Mouse (Mus musculus) heart, postnatal 36 days (tissue): ENCODE measurements at regions not wholly inside any gene's neighbourhood (a gene's known extent, or its start where the extent isn't known, plus 50 kb on each side); places are given as distances from the start of the nearest gene placed in this dataset.

Experiments
- DNase-seq, 2 experiments: peaks; one replicate each; pipeline ENCODE4 v3.0.0; 2021 to 2022
- intact Hi-C: fragments of 180-260 bp; cut with DNase I; formaldehyde crosslinking; loops from one replicate; pipeline ENCODE4 v1.15.1; 2025

DNA sequence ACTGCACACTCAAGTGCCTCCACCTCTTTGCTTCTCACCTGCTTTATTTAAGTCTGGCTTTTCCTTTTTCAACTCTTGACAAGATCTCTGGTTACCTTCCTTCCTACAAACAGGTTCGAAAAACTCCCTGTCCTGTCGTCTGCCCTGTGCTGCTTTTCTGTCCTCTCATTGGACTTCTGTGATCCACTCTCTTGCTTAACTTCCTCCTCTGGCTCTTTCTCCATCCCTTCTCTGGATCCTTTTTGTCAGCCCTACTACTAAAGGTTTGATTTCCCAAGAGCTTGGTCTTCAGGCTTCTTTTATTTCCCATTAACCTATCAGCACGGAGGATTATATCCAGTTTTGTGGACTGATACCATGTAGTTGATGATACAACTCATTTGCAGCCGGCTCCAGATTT lies 149.8 kb downstream of the Satb1 start:
- intact Hi-C loops = no loop called here
- DNase-seq = no peak

- DNase-seq = no peak
- intact Hi-C loops = no loop called here
Measured at GRCm38 (mm10) chr17:51682368-51682767, 150.7 kb downstream of the Satb1 start.

- intact Hi-C loops = no loop called here
- no peak for DNase-seq
Measured at GRCm38 (mm10) chr17:51677451-51677850, 155.6 kb downstream of the Satb1 start.

DNA sequence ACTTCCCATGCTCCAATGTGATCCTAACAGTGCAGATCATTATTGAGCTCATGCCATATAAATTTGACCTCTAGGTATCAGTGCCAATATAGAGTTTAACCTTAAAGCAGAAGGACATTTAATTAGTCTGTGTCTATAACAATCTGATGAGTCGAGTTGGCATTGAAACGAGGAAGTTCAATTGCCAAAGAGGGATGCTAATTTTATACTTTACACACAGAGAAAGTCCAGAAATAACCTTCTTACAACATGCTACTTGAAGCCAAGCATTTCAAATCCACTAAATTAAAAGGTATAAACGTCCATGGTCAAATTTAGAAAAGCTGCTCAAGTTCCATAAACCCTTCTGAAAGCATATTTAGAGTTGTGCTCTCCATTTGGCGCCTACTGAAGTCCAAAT lies 174.7 kb downstream of the Satb1 start:
- DNase-seq = no peak
- intact Hi-C loops = loop anchor here (5.0 kb wide), 1 partner anchor 186 kb away; no protein-coding TSS in a partner anchor

DNA sequence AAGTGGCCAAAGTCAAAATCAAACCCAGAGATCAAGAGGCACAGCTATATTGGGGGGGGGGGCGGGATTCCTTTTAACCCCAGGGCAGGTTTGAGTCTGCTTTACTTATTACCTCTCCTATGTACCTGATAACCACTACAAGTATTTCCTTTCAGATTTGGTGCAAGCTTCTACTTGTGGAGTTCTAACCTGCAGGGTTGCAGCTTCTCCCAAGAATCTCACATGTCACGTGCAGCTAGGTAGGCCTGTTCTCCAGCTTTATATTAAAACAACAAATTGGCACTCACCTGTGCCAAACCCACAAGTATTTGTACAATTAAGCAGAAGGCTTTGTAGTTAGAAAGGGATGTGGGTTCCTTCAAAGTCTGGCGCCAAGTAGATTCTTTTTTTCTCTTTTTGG lies 179.2 kb downstream of the Satb1 start:
- intact Hi-C loops = no loop called here
- no peak for DNase-seq

DNA sequence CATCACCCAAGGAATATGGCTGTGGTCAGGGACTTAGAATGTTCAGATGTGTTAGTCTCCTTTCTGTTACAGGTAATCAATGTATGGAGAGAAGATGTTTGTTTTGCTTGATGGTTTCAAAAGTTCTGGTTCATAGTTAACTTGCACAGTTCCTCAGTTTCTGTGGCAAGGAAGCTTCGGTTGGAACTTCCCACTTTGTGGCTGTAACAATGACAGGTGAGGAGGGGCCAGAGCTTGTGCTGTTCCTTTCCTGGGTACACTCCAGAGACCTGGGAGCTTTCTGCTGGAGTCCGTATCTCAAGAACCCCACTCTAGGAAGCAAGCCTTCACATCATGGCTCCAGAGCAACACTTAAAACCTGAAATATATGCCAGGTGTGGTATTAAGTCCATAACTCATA lies 181.2 kb downstream of the Satb1 start:
- DNase-seq = no peak
- intact Hi-C loops = no loop called here

GRCm38 (mm10) chr17:51649213-51649815 lies 183.8 kb downstream of the Satb1 start:
- intact Hi-C loops = no loop called here
- DNase-seq = no peak

- intact Hi-C loops = no loop called here
- no peak for DNase-seq
Measured at GRCm38 (mm10) chr17:51646416-51646815, 186.7 kb downstream of the Satb1 start.

GRCm38 (mm10) chr17:51645866-51646265 lies 187.2 kb downstream of the Satb1 start:
- intact Hi-C loops = no loop called here
- no peak for DNase-seq

- no peak for DNase-seq
- intact Hi-C loops = no loop called here
Measured at GRCm38 (mm10) chr17:51642682-51643081, 190.4 kb downstream of the Satb1 start.

DNA sequence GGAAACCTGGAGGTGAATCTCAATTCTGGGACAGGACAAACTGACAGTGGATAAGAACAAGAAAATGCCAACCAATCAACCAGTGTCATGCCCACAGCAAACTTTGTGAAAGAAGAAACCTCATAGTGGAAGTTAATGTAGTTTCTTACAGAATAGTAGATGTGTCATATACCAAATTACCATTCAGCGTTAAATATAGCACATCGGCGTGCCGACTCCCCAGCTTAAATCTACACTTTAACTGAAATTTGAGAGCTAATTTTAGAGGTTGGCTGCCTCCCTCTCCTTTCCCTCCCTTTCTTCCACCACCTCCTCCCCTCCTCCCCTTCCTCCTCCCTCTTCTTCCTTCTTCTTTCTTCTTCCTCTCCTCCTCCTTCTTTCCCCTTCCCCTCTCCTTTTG lies 197.2 kb downstream of the Satb1 start:
- intact Hi-C loops = no loop called here
- DNase-seq = no peak

DNA sequence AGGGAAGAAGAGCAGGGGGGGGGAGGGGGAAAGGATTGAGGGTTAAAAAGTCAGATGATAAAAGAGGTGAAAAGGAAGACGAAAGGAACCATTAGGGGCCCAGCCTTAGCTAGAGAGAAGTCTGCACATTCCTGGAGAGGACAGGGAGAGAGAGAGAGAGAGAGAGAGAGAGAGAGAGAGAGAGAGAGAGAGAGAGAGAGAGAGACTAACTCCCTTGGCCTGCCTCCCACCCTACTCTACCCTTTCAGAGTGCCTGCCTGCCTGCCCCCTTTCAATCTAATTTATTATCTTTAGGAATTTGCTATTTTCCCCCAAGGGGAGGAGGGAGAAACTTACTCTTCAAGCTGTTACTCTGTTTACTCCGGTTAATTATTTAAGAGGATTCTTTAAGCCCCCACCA lies 201.5 kb downstream of the Satb1 start:
- DNase-seq = no peak
- intact Hi-C loops = no loop called here

DNA sequence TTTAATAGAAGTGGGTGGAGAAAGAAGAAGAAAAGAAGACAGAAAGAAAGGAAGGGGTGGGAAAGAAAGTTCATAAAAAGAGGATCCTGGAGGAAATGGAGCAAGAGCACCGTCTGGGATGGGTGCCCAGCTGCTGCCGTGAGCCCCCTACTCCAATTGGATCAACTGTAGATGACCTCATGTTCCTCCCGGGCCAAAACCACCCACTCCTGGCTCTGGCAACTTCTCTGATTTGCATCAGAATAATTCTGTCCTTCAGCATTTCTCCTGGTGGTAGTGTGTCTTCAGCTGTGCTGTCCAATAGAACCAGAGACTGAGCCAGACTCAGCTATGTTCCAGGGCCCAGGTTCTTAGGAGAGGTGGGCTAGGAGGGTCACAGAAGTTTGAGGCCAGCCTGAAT lies 212.6 kb downstream of the Satb1 start:
- no peak for DNase-seq
- intact Hi-C loops = no loop called here

DNA sequence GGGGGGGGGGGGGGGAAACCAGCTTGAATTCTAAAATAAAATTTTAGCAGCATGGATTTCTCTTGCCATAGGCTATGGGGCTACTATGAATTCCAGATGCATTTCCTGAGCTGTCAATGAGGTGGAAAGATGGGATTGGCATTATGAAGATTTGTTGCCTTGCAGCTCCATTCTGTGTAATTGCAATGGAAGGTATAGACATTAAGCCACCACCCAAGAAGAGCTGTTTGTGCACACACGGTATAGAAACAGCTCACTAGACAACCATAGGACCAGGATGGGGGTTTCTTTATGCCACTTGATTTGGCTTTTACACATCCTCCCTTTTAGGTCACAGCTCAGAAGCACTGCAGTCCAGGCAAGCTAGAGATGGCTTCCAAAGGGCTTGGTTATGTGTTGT lies 247.8 kb downstream of the Satb1 start:
- intact Hi-C loops = no loop called here
- no peak for DNase-seq

DNA sequence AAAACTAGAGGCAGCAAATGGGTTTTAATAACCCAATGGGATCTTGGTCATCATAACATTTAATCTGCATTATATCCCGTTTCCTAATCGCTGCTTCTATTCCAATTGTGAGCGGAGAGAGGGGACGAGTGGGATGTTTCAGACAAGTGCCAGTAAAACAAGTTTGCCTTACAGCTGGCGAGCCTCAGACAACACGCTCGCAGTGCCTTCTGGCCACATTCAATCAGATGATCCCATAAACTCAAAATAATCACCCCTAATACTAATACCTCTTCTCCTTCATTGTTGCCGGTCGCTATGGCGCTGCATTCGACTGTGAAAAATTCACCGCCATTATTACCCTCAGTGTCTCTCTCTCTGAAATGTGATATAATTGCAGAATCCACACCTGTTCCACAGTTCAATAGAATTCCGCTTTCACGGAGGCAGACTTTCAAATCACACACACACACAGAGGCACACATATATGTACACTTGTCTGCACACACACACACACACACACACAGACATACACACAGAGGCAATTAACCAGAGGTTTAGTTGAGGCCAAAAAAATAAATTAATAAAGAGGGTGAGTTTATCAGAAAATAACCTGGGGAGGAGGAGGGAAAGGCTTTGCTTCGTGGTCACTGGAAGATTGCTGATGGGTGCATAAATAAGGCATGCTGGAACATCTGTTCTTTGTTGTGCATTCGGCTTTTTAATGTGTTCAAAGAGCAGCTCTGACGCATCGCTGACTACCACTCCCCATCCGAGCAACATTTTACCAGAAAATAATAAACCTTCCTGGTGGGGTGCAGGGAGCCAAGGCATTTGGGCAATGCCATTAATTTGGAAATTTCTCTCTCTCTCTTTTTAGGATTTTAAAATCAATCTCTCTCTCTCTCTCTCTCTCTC lies 248.9 kb downstream of the Satb1 start:
- intact Hi-C loops = no loop called here
- no peak for DNase-seq

DNA sequence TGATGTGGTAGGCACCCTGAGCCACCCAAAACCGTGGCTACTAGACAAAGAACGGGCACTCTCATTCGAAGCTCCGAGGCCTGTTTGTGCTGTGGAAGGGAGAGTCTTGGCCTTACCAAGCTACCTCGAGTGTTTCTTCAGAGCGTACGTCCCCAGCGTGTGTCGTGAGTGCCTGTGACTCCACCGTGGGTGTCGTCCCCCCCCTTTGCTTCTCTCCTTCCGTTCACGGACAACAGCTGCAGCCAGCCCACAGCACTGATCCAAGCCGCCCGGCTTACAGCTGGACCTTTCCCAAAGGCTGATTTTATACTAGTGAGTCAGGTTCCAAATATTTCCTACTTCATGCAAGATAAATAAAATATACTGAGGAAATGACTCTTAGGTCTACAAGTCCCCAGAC lies 249.8 kb downstream of the Satb1 start:
- DNase-seq = peak; percentile 13 to 27
- intact Hi-C loops = no loop called here

DNA sequence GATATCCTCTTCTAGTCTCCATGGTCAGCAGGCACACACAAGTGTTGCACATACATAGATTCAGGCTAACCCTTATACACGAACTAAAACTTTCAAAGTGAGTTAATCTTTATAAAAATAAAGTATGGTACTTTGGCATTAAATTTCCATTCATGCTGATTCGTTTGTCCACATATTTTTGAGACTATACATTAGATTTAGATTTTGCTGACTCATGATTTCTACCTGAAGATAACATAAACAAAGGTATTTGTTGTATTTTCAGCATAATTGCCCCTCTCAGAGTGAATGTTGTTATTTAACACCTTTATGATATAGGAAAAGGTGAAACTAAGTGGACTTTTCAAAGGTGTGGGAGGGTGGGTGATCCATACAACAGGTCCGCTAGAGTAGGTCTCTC lies 277.2 kb downstream of the Satb1 start:
- intact Hi-C loops = no loop called here
- no peak for DNase-seq

- DNase-seq = no peak
- intact Hi-C loops = no loop called here
Measured at GRCm38 (mm10) chr17:51554446-51554845, 278.6 kb downstream of the Satb1 start.

DNA sequence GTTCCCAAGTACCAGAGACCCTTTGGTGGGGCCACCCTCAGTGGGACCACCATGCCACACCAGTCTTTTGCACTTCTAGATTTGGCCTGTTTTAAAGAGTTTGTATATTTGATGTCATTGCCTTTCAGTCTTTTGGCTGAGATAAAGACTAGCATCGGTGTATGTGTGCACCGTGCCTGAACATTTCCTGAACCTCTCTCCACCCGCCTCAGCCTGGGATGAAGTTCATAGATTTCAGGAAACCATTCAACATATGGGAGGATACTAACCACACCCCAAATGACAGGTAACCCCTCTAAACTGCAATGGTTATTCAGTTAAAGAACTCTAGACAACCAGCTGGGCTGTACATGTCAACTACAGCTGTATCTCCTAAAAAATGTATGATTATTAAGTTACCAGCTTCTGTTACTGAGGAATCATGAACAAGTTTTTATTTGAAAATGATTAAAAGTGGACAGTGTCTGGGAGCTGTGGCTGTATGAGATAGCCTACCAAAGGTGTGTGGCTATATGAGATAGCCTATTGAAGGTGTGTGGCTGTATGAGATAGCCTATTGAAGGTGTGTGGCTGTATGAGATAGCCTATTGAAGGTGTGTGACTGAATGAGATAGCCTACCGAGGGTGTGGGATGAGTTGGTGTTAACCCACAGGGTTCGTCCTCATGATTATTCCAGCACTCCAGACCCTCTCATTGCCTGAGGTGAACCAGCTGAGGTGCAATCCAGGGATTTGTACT lies 280.6 kb downstream of the Satb1 start:
- intact Hi-C loops = no loop called here
- DNase-seq = no peak

DNA sequence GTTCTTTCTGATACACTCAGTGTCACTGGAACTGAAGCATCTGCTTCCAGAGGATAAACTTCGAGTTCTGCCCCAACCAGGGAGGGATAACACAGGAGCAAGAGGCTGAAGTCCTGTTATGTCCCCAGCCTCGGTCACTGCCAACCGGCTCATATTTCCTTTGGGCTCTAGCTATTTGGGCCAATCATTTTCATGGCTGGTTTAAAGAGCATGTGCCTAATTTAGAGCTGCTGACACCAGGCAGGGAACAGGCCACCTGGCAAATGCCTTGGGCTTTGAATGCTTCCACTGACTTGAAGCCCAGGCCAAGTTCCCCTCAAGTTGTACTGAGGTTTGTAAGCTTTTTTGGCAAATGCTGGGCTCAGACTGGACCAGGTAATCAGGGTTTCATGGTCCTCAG lies 286.1 kb downstream of the Satb1 start:
- intact Hi-C loops = no loop called here

GRCm38 (mm10) chr17:51542544-51542943 lies 290.5 kb downstream of the Satb1 start:
- DNase-seq = no peak

More for the DNA sequence above, 286.1 kb downstream of the Satb1 start:
- peak; percentile 3 to 12 for DNase-seq

DNA sequence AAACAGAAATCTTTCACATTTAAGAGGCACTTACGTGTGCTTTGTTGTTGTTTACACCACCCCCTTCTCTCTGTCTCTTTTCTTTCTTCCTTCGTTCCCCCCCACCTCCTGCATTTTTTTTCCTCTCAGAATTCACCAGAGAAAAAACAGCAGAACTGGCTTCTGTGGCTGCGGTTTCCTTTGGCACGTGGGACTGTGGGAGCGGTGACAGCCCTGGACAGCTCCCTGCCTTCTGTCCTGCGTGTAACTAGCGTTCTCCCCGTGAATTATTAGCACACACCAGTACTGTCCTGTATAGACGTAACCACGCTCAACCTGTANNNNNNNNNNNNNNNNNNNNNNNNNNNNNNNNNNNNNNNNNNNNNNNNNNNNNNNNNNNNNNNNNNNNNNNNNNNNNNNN lies 298.4 kb downstream of the Satb1 start:
- intact Hi-C loops = no loop called here
- no peak for DNase-seq

More at GRCm38 (mm10) chr17:51542544-51542943, 290.5 kb downstream of the Satb1 start:
- intact Hi-C loops = no loop called here
